ENCODE assay signal across 8 mouse cellular contexts in genomic region chr16:97534876-97535461, GRCm38 (mm10). TPM values are rescaled to one million over a fixed set of nuclear protein-coding genes. Genes with fewer than 3 reads are reported as not detected.
DNase-seq lines count a peak whose midpoint lies in the region; ATAC-seq lines count a peak whose summit lies in the region.

No protein-coding gene starts in this region.

- H3K4me1 ChIP-seq in hindbrain, embryonic 12.5 days: peaks cover 25% of the 10 kb centered on the region
- H3K4me1 ChIP-seq in neural tube, embryonic 15.5 days: peaks cover 24% of the 10 kb centered on the region

- H3K4me2 ChIP-seq in hindbrain, embryonic 12.5 days (replicated peaks): 0 out of 2 replicates have a peak overlapping the region, but pooled peaks have one; percentile 8
- H3K4me2 ChIP-seq in neural tube, embryonic 15.5 days: peak overlapping the region; percentile 39

- H3K9ac ChIP-seq in hindbrain, embryonic 12.5 days: no peak overlapping the region
- no peak overlapping the region for H3K9ac ChIP-seq in neural tube, embryonic 15.5 days (replicated peaks)

- no peak overlapping the region for H3K4me3 ChIP-seq in hindbrain, embryonic 12.5 days
- no peak overlapping the region for H3K4me3 ChIP-seq in neural tube, embryonic 15.5 days (replicated peaks)

- no peaks in the 10 kb centered on the region for H3K9me3 ChIP-seq in hindbrain, embryonic 12.5 days (replicated peaks)
- H3K9me3 ChIP-seq in neural tube, embryonic 15.5 days (replicated peaks): no peaks in the 10 kb centered on the region

- peak; percentile 77 for DNase-seq in NIH3T3 (ENCODE audit: low read depth)
- peak; percentile 19 for DNase-seq in cerebellum, adult 8-10 months
- DNase-seq in frontal cortex, postnatal 10 days (ENCODE audit: low spot score in 2 of 2): peak; percentile 17 to 32
- DNase-seq in layer of hippocampus, adult 9-10 months (ENCODE audit: low spot score): peak; percentile 12
- peak; percentile 61 to 72 for DNase-seq in lung, adult 18-20 months

- no peaks in the 10 kb centered on the region for H3K36me3 ChIP-seq in hindbrain, embryonic 12.5 days
- no peaks in the 10 kb centered on the region for H3K36me3 ChIP-seq in neural tube, embryonic 15.5 days

- H3K27me3 ChIP-seq in hindbrain, embryonic 12.5 days: no peaks in the 10 kb centered on the region
- H3K27me3 ChIP-seq in neural tube, embryonic 15.5 days (replicated peaks): no peaks in the 10 kb centered on the region

- H3K27ac ChIP-seq in hindbrain, embryonic 12.5 days: peak overlapping the region; percentile 72
- H3K27ac ChIP-seq in neural tube, embryonic 15.5 days (replicated peaks): peak overlapping the region; percentile 70

- 38% methylated on average over 5 of the region's 5 CpGs for WGBS in hindbrain, embryonic 12.5 days
- WGBS in neural tube, embryonic 15.5 days: 44% methylated on average over 5 of the region's 5 CpGs

- no peak; the same call in 1 of the 2 replicates for ATAC-seq in hindbrain, embryonic 12.5 days (ENCODE audit: low FRiP score)
- no peak; the same call in 1 of the 2 replicates for ATAC-seq in neural tube, embryonic 15.5 days (ENCODE audit: low FRiP score)
- ATAC-seq in erythroid progenitor cell, adult 5-6 weeks (replicated peaks; ENCODE audit: low FRiP score, poor library complexity, severe bottlenecking): no peak

RNA-seq across cellular contexts. Expression of gene Fam3b, which starts 20.4 kb away (rescaled TPM):
- not detected in 2 replicates for polyA plus RNA-seq in hindbrain, embryonic 12.5 days (2016; fragmentation: Nextera tagmentation; extraction: Ambion mirVana)
- not detected in 2 replicates for polyA plus RNA-seq in neural tube, embryonic 15.5 days (2015; fragmentation: Nextera tagmentation; extraction: Ambion mirVana)
- total RNA-seq in erythroid progenitor cell, adult 5-6 weeks (2015; ENCODE audit: low replicate concordance): not detected in 2 replicates
- not detected in 2 replicates for total RNA-seq in erythroid progenitor cell, adult 5-6 weeks (2017; ENCODE audit: low replicate concordance)

Comparison
In these comparisons a context has a peak if more than half of its experiments do, and no peak if none do; other contexts are left out.
1. DNase-seq: peak in every context shown above with its lines; median percentile 77 in NIH3T3; 66 in lung, adult 18-20 months; 24 in frontal cortex, postnatal 10 days; 19 in cerebellum, adult 8-10 months; 12 in layer of hippocampus, adult 9-10 months.